Mouse (Mus musculus) midbrain, embryonic 14.5 days (tissue): ENCODE measurements around the gene Tuba4a. TPM values are rescaled to one million over a fixed set of nuclear protein-coding genes. Genes with fewer than 3 reads are reported as not detected.

Experiments used
- ATAC-seq: fragments of 200-750 bp; cut with Nextera tagmentation; 2 replicates; pipeline ENCODE4 v1.8.0; 2017; ENCODE audit warnings: moderate number of reproducible peaks, moderate library complexity; ENCODE audit not compliant: low FRiP score, low TSS enrichment
- DNase-seq: peaks from one replicate; pipeline ENCODE4 v3.0.0-alpha.2; 2015
- H3K27ac ChIP-seq: fragments of 300-500 bp; sonication (generic); replicated peaks from 2 replicates; pipeline ENCODE4 v1.5.1; 2014; ENCODE audit warnings: mild to moderate bottlenecking, low read depth, low read length, moderate library complexity
- H3K27me3 ChIP-seq: fragments of 300-500 bp; sonication (generic); 2 replicates; pipeline ENCODE4 v1.6.1; 2014; ENCODE audit warnings: low read length, control low read depth, mixed read lengths; ENCODE audit not compliant: control insufficient read depth, insufficient read depth
- H3K36me3 ChIP-seq: fragments of 300-500 bp; sonication (generic); 2 replicates; pipeline ENCODE4 v1.6.1; 2014; ENCODE audit warnings: low read length, control low read depth; ENCODE audit not compliant: control insufficient read depth, insufficient read depth
- H3K4me1 ChIP-seq: fragments of 300-500 bp; sonication (generic); 2 replicates; pipeline ENCODE4 v1.6.1; 2014; ENCODE audit warnings: mild to moderate bottlenecking, antibody characterized with exemption, low read length, control low read depth; ENCODE audit not compliant: control insufficient read depth, insufficient read depth
- H3K4me2 ChIP-seq: fragments of 300-500 bp; sonication (generic); 2 replicates; pipeline ENCODE4 v1.6.1; 2014; ENCODE audit warnings: mild to moderate bottlenecking, low read length, moderate library complexity
- H3K4me3 ChIP-seq: fragments of 300-500 bp; sonication (generic); replicated peaks from 2 replicates; pipeline ENCODE4 v1.5.1; 2014; ENCODE audit warnings: low read depth, low read length
- H3K9ac ChIP-seq: fragments of 300-500 bp; sonication (generic); replicated peaks from 2 replicates; pipeline ENCODE4 v1.6.1; 2014; ENCODE audit warnings: mild to moderate bottlenecking, low read length, moderate library complexity
- H3K9me3 ChIP-seq: fragments of 300-500 bp; sonication (generic); 2 replicates; pipeline ENCODE4 v1.6.1; 2016; ENCODE audit warnings: low read length, control low read depth, mixed read lengths; ENCODE audit not compliant: control insufficient read depth
- WGBS: fragments of 180-500 bp; shearing (Covaris S2); extraction: QIAGEN DNeasy Blood & Tissue Kit; methylation state at CpG from one replicate; pipeline ENCODE4 v1.1.7; 2014; 5-methylcytosine and 5-hydroxymethylcytosine counted together
- microRNA-seq: library from miRNA; unstranded; fragments of <30 nt; microRNA quantifications from one replicate; pipeline ENCODE4, GENCODE M21; 2016
- polyA plus RNA-seq: library from polyadenylated mRNA; unstranded; fragments of >200 nt; fragmentation: Nextera tagmentation; extraction: Ambion mirVana; gene quantifications from 2 replicates; pipeline ENCODE4 v1.2.1, GENCODE M21; 2014

Tuba4a gene
- polyA plus RNA-seq, 1 experiment from 2014 or later, result 4.2 TPM

- DNase-seq (peak; percentile 97), ATAC-seq (peak; percentile 95)
- Histone ChIP-seq H3K36me3 (peaks cover 38% of the 10 kb centered on the region), H3K4me2 (peak within 1 kb of the TSS; percentile 72), H3K4me3 (peak within 1 kb of the TSS; percentile 77), H3K27ac (peak within 1 kb of the TSS; percentile 85), H3K9me3 (no peaks in the 10 kb centered on the region), H3K9ac (peak within 1 kb of the TSS; percentile 59), H3K27me3 (no peaks in the 10 kb centered on the region), H3K4me1 (peaks cover 7% of the 10 kb centered on the region)
- WGBS, result 1% methylated on average over 59 of the region's 59 CpGs
These were observed 50.9 kb downstream of the Tuba4a start, which contains the start of gene Zfand2b for GRCm38 (mm10) chr1:75168472-75169464. Gene Zfand2b, plus strand, starts transcription at chr1:75168646.

- WGBS, result 9% methylated on average over 7 of the region's 7 CpGs
- no peak for DNase-seq
- H3K36me3 ChIP-seq, result peaks cover 31% of the 10 kb centered on the region
- H3K4me1 ChIP-seq, result peaks cover 7% of the 10 kb centered on the region
- no peaks in the 10 kb centered on the region for H3K9me3 ChIP-seq
- peak overlapping the region; percentile 85 for H3K27ac ChIP-seq
- peak overlapping the region; percentile 34; the same call in 1 of the 2 replicates for H3K9ac ChIP-seq
- peak overlapping the region; percentile 77 for H3K4me3 ChIP-seq
- H3K27me3 ChIP-seq, result no peaks in the 10 kb centered on the region
- H3K4me2 ChIP-seq, result peak overlapping the region; percentile 72
- ATAC-seq, result peak; percentile 25; the same call in 1 of the 2 replicates
These were observed 51.6 kb downstream of the Tuba4a start for GRCm38 (mm10) chr1:75168093-75168471.

Small RNAs within 50 kb of the gene (microRNA-seq; reads per million reads assigned to microRNA genes)
- gene Gm27943, result not detected

Other genes starting within 250 kb of the Tuba4a start
- 6.9 and 7.7 TPM in 2 replicates for gene Nhej1, start 94.7 kb downstream of the Tuba4a start, polyA plus RNA-seq
- gene Slc23a3, start 86.0 kb downstream of the Tuba4a start, polyA plus RNA-seq, result not detected in 2 replicates
- gene Cnppd1, start 77.2 kb downstream of the Tuba4a start, polyA plus RNA-seq, result 48.8 and 52.5 TPM in 2 replicates
- gene Retreg2, start 77.1 kb downstream of the Tuba4a start, polyA plus RNA-seq, result 126 and 133 TPM in 2 replicates
- 34.5 and 34.8 TPM in 2 replicates for gene Zfand2b, start 51.2 kb downstream of the Tuba4a start, polyA plus RNA-seq
- 35.5 and 36.3 TPM in 2 replicates for gene Abcb6, start 39.5 kb downstream of the Tuba4a start, polyA plus RNA-seq
- gene Ankzf1, start 27.7 kb downstream of the Tuba4a start, polyA plus RNA-seq, result 18.1 and 19.7 TPM in 2 replicates
- 40.7 and 47.8 TPM in 2 replicates for gene Atg9a, start 27.7 kb downstream of the Tuba4a start, polyA plus RNA-seq
- gene Glb1l, start 9.1 kb downstream of the Tuba4a start, polyA plus RNA-seq, result 14.2 and 24.2 TPM in 2 replicates
- 120 and 144 TPM in 2 replicates for gene Stk16, start 9.0 kb downstream of the Tuba4a start, polyA plus RNA-seq
- not detected in 2 replicates for gene A630095N17Rik, start 12.2 kb upstream of the Tuba4a start, polyA plus RNA-seq
- gene Dnajb2, start 16.5 kb upstream of the Tuba4a start, polyA plus RNA-seq, result 29.5 and 38.3 TPM in 2 replicates
- 16.6 and 19.3 TPM in 2 replicates for gene Ptprn, start 44.6 kb upstream of the Tuba4a start, polyA plus RNA-seq
- 116 and 164 TPM in 2 replicates for gene Resp18, start 58.5 kb upstream of the Tuba4a start, polyA plus RNA-seq
- 146 and 152 TPM in 2 replicates for gene Dnpep, start 98.1 kb upstream of the Tuba4a start, polyA plus RNA-seq
- 0.32 and 1.4 TPM in 2 replicates for gene Des, start 140.5 kb upstream of the Tuba4a start, polyA plus RNA-seq
- 15.6 and 19.4 TPM in 2 replicates for gene Speg, start 155.4 kb upstream of the Tuba4a start, polyA plus RNA-seq
- gene Gmppa, start 216.1 kb upstream of the Tuba4a start, polyA plus RNA-seq, result 75.7 and 75.9 TPM in 2 replicates
- gene Asic4, start 230.6 kb upstream of the Tuba4a start, polyA plus RNA-seq, result 16.6 and 34.3 TPM in 2 replicates